Mouse (Mus musculus) stomach, embryonic 15.5 days (tissue): Measurements from ENCODE around the gene Atp1a1. TPM values are rescaled to one million over a fixed set of nuclear protein-coding genes. Genes with fewer than 3 reads are reported as not detected.

ENCODE experiments used
- ATAC-seq: fragments of 200-750 bp; cut with Nextera tagmentation; 2 replicates; pipeline ENCODE4 v1.8.0; 2017; ENCODE audit warnings: low read depth, moderate number of reproducible peaks, moderate TSS enrichment; ENCODE audit not compliant: insufficient read depth, low FRiP score
- H3K27ac ChIP-seq: fragments of 300-500 bp; sonication (generic); 2 replicates; pipeline ENCODE4 v1.5.1; 2015; ENCODE audit warnings: mild to moderate bottlenecking, inconsistent platforms
- H3K27me3 ChIP-seq: fragments of 300-500 bp; sonication (generic); replicated peaks from 2 replicates; pipeline ENCODE4 v1.6.1; 2015; ENCODE audit warnings: inconsistent platforms
- H3K36me3 ChIP-seq: fragments of 300-500 bp; sonication (generic); 2 replicates; pipeline ENCODE4 v1.6.1; 2015; ENCODE audit warnings: inconsistent platforms
- H3K4me1 ChIP-seq: fragments of 300-500 bp; sonication (generic); 2 replicates; pipeline ENCODE4 v1.6.1; 2015; ENCODE audit warnings: inconsistent platforms
- H3K4me2 ChIP-seq: fragments of 300-500 bp; sonication (generic); 2 replicates; pipeline ENCODE4 v1.6.1; 2015; ENCODE audit warnings: mild to moderate bottlenecking, inconsistent platforms
- H3K4me3 ChIP-seq: fragments of 300-500 bp; sonication (generic); replicated peaks from 2 replicates; pipeline ENCODE4 v1.5.1; 2015; ENCODE audit warnings: inconsistent platforms
- H3K9ac ChIP-seq: fragments of 300-500 bp; sonication (generic); 2 replicates; pipeline ENCODE4 v1.6.1; 2015; ENCODE audit warnings: inconsistent platforms
- H3K9me3 ChIP-seq: fragments of 300-500 bp; sonication (generic); 2 replicates; pipeline ENCODE4 v1.6.1; 2016; ENCODE audit warnings: inconsistent platforms
- WGBS: fragments of 180-500 bp; shearing (Covaris S2); methylation state at CpG from one replicate; pipeline ENCODE4 v1.1.7; 2015; 5-methylcytosine and 5-hydroxymethylcytosine counted together
- polyA plus RNA-seq: library from polyadenylated mRNA; unstranded; fragments of >200 nt; fragmentation: Nextera tagmentation; extraction: Ambion mirVana; gene quantifications from 2 replicates; pipeline ENCODE4 v1.2.1, GENCODE M21; 2015

Atp1a1 gene
- polyA plus RNA-seq, 1 experiment from 2014 or later, result 142 TPM

GRCm38 (mm10) chr3:101606861-101607455 lies 2.5 kb upstream of the Atp1a1 start:
- Histone ChIP-seq H3K27ac (no peak overlapping the region), H3K36me3 (no peaks in the 10 kb centered on the region), H3K4me3 (no peak overlapping the region), H3K4me1 (peaks cover 9% of the 10 kb centered on the region), H3K9ac (no peak overlapping the region), H3K4me2 (no peak overlapping the region), H3K27me3 (no peaks in the 10 kb centered on the region), H3K9me3 (no peaks in the 10 kb centered on the region)
- WGBS, result 68% methylated on average over 7 of the region's 7 CpGs
- no peak for ATAC-seq

DNA sequence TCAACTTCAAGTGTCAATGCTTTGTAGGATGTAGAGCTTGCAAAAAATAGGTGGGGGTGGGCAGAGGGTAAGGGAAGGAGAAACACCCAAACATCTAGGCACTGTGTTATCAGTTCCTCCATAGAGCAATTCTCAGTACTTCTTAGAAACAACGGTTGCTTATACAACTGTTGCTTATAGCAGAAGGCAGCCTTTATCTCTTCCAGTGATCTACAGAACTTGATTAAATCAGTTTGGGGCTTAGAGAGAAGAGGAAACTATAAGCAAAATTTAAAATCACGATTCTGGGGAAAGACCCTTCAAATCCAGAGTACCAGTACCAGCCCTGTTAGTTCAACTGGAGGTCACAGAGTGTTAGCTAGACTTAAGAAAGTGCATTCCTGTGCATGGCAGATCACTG lies 1.2 kb upstream of the Atp1a1 start:
- 35% methylated on average over 2 of the region's 2 CpGs for WGBS
- Histone ChIP-seq H3K27me3 (no peaks in the 10 kb centered on the region), H3K4me3 (no peak overlapping the region), H3K9ac (no peak overlapping the region), H3K36me3 (no peaks in the 10 kb centered on the region), H3K4me2 (no peak overlapping the region), H3K4me1 (peaks cover 21% of the 10 kb centered on the region), H3K9me3 (no peaks in the 10 kb centered on the region), H3K27ac (no peak overlapping the region)
- no peak for ATAC-seq

DNA sequence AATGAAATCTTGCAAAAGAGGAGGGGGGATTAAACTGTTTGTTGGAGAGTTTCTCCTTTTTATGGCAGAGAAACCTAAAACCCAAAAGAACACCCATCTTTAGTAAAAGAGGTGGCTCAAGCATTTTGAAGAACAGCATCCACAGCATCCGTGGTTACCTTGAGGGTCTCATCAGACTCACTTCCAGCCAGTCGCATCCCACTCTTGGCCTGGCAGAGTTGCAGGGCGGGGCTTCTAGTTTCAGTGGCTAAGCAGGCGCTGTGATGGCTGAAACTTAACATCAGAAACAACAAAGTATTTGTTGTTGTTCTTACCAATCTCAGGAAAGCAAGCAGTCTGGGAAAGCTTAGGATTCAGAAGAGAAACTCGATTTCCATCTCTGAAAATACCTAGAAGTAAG lies 807 bp upstream of the Atp1a1 start:
- peak overlapping the region; percentile 88 for H3K4me3 ChIP-seq
- H3K4me1 ChIP-seq, result peaks cover 24% of the 10 kb centered on the region
- ATAC-seq, result no peak
- no peaks in the 10 kb centered on the region for H3K27me3 ChIP-seq
- H3K9ac ChIP-seq, result no peak overlapping the region
- WGBS, result 30% methylated on average over 5 of the region's 5 CpGs
- H3K27ac ChIP-seq, result peak overlapping the region; percentile 76; the same call in 1 of the 2 replicates
- no peaks in the 10 kb centered on the region for H3K36me3 ChIP-seq
- H3K4me2 ChIP-seq, result peak overlapping the region; percentile 74
- no peaks in the 10 kb centered on the region for H3K9me3 ChIP-seq

- peak overlapping the region; percentile 88 for H3K4me3 ChIP-seq
- under 1% methylated on average over 57 of the region's 68 CpGs for WGBS
Observed at GRCm38 (mm10) chr3:101603661-101604549, 579 bp downstream of the Atp1a1 start.

DNA sequence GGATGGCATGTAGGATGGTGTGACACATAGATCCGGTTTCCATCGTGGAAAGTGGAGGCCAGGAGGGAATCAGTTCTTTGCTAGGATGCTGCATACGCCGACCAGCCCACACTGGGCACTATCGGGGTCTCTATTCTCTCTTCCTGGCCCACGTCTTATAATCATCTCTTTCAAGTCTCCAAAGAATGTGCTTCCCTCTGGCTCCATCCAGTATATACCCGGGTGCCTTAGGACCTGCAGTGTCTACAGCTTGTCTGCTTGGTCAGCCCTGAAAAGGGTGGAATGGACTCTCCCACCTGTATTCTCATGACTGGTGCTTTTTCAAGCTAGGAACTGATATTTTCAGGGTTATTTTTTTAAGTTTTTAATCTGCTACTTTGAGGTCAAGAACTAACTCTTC lies 1.3 kb downstream of the Atp1a1 start:
- Histone ChIP-seq H3K36me3 (no peaks in the 10 kb centered on the region), H3K27ac (peak overlapping the region; percentile 99; the same call in 1 of the 2 replicates), H3K9ac (peak overlapping the region; percentile 93), H3K4me1 (peaks cover 40% of the 10 kb centered on the region), H3K4me3 (peak overlapping the region; percentile 88), H3K9me3 (no peaks in the 10 kb centered on the region), H3K27me3 (no peaks in the 10 kb centered on the region), H3K4me2 (peak overlapping the region; percentile 74)
- 28% methylated on average over 7 of the region's 7 CpGs for WGBS
- no peak for ATAC-seq

More at GRCm38 (mm10) chr3:101603661-101604549, 579 bp downstream of the Atp1a1 start:
- peak; percentile 80 for ATAC-seq
- peaks cover 33% of the 10 kb centered on the region for H3K4me1 ChIP-seq
- no peaks in the 10 kb centered on the region for H3K27me3 ChIP-seq
- peak overlapping the region; percentile 99 for H3K27ac ChIP-seq
- H3K36me3 ChIP-seq, result no peaks in the 10 kb centered on the region
- no peaks in the 10 kb centered on the region for H3K9me3 ChIP-seq
- H3K9ac ChIP-seq, result peak overlapping the region; percentile 93
- peak overlapping the region; percentile 74 for H3K4me2 ChIP-seq

- Histone ChIP-seq H3K27ac (peak overlapping the region; percentile 55; the same call in 1 of the 2 replicates), H3K4me3 (peak overlapping the region; percentile 88), H3K4me2 (peak overlapping the region; percentile 74), H3K9ac (no peak overlapping the region), H3K27me3 (no peaks in the 10 kb centered on the region), H3K9me3 (no peaks in the 10 kb centered on the region), H3K36me3 (no peaks in the 10 kb centered on the region), H3K4me1 (peaks cover 43% of the 10 kb centered on the region)
- no peak for ATAC-seq
- 50% methylated on average over 4 of the region's 4 CpGs for whole genome bisulfite sequencing
Observed at GRCm38 (mm10) chr3:101602511-101603055, 1.9 kb downstream of the Atp1a1 start.

GRCm38 (mm10) chr3:101601687-101602086 lies 2.8 kb downstream of the Atp1a1 start:
- Histone ChIP-seq H3K4me3 (no peak overlapping the region; the same call in 1 of the 2 replicates), H3K27ac (peak overlapping the region; percentile 55; the same call in 1 of the 2 replicates), H3K9ac (no peak overlapping the region), H3K36me3 (no peaks in the 10 kb centered on the region), H3K4me2 (peak overlapping the region; percentile 74), H3K27me3 (no peaks in the 10 kb centered on the region), H3K9me3 (no peaks in the 10 kb centered on the region), H3K4me1 (peaks cover 46% of the 10 kb centered on the region)
- no peak for ATAC-seq
- 39% methylated on average over 4 of the region's 4 CpGs for WGBS

- Histone ChIP-seq H3K4me2 (peak overlapping the region; percentile 74), H3K9ac (0 out of 2 replicates have a peak overlapping the region, but pooled peaks have one; percentile 5), H3K4me3 (no peak overlapping the region), H3K36me3 (no peaks in the 10 kb centered on the region), H3K27ac (peak overlapping the region; percentile 71), H3K27me3 (no peaks in the 10 kb centered on the region), H3K4me1 (peaks cover 52% of the 10 kb centered on the region), H3K9me3 (no peaks in the 10 kb centered on the region)
- 48% methylated on average over 8 of the region's 8 CpGs for WGBS
- no peak for ATAC-seq
Observed at GRCm38 (mm10) chr3:101601003-101601525, 3.4 kb downstream of the Atp1a1 start.

DNA sequence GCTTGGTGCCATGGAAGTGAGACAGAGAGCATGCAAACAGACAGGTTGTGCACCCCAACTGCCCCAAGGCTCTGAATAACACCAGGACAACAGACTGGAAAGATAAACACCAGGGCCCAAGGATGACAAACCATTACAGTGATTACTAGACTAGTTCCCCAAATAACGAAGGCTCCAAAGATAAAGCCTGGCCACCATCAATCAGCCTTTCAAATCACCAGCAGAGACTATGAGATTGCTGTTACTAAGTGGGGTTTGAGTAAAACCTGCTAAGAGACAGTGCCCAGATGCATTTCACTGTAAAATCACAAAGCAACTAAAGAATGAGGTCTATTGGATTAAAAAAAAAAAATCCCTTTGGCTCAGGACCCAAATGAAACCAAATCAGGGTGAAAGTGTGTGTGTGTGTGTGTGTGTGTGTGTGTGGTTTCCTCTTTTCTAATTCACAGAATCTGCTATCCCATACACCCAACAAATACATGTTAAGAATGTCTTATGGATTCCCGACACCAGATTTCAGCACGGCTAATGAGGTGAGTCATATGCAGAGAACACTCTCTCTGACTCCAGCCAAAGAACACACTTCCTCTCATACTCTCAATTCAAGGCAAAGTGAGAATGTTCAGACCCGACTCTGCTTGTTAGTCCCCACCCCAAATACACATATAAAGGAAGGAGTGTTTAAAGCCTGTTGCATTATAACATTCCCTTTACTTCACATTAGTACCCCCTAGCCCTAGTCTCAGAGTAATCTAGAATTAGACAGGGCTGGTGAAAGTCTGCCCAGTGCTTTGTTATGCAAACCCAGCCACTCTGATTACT lies 4.4 kb downstream of the Atp1a1 start:
- H3K36me3 ChIP-seq, result 0 out of 2 replicates have a peak, but pooled peaks cover under 1% of the 10 kb centered on the region
- H3K9ac ChIP-seq, result no peak overlapping the region
- H3K4me2 ChIP-seq, result peak overlapping the region; percentile 74
- no peaks in the 10 kb centered on the region for H3K27me3 ChIP-seq
- no peak overlapping the region for H3K4me3 ChIP-seq
- peak overlapping the region; percentile 71 for H3K27ac ChIP-seq
- no peaks in the 10 kb centered on the region for H3K9me3 ChIP-seq
- no peak for ATAC-seq
- WGBS, result 7% methylated on average over 4 of the region's 4 CpGs
- H3K4me1 ChIP-seq, result peaks cover 55% of the 10 kb centered on the region

GRCm38 (mm10) chr3:101599191-101599919 lies 5.1 kb downstream of the Atp1a1 start:
- WGBS, result 62% methylated on average over 8 of the region's 8 CpGs
- no peak for ATAC-seq

More at GRCm38 (mm10) chr3:101599191-101599919, 5.1 kb downstream of the Atp1a1 start:
- no peak overlapping the region for H3K4me2 ChIP-seq
- H3K27me3 ChIP-seq, result no peaks in the 10 kb centered on the region
- H3K4me3 ChIP-seq, result no peak overlapping the region
- peaks cover 8% of the 10 kb centered on the region; the same call in 1 of the 2 replicates for H3K36me3 ChIP-seq
- H3K9me3 ChIP-seq, result no peaks in the 10 kb centered on the region
- no peak overlapping the region for H3K9ac ChIP-seq
- H3K4me1 ChIP-seq, result peaks cover 55% of the 10 kb centered on the region
- H3K27ac ChIP-seq, result 0 out of 2 replicates have a peak overlapping the region, but pooled peaks have one; percentile 71
